Mouse (Mus musculus) hindbrain, embryonic 10.5 days (tissue): ENCODE results near the gene Gm6993. TPM values are rescaled to one million over a fixed set of nuclear protein-coding genes. Genes with fewer than 3 reads are reported as not detected.
A peak's percentile ranks its signal among the peaks of the same experiment; 100 is the strongest.

ENCODE experiments used
- DNase-seq: peaks from one replicate; pipeline ENCODE4 v3.0.0-alpha.2; 2017; ENCODE audit warnings: low spot score
- H3K27ac ChIP-seq: fragments of 300-500 bp; sonication (generic); 2 replicates; pipeline ENCODE4 v1.5.1; 2016; ENCODE audit warnings: mild to moderate bottlenecking, moderate library complexity
- H3K27me3 ChIP-seq: fragments of 300-500 bp; sonication (generic); 2 replicates; pipeline ENCODE4 v1.6.1; 2016; ENCODE audit warnings: mild to moderate bottlenecking; ENCODE audit not compliant: poor library complexity, insufficient read depth, severe bottlenecking
- H3K36me3 ChIP-seq: fragments of 300-500 bp; sonication (generic); 2 replicates; pipeline ENCODE4 v1.6.1; 2016; ENCODE audit warnings: mild to moderate bottlenecking, moderate library complexity
- H3K4me1 ChIP-seq: fragments of 300-500 bp; sonication (generic); replicated peaks from 2 replicates; pipeline ENCODE4 v1.6.1; 2016; ENCODE audit warnings: mild to moderate bottlenecking
- H3K4me3 ChIP-seq: fragments of 300-500 bp; sonication (generic); 2 replicates; pipeline ENCODE4 v1.5.1; 2016; ENCODE audit warnings: mild to moderate bottlenecking, moderate library complexity
- H3K9me3 ChIP-seq: fragments of 300-500 bp; sonication (generic); 2 replicates; pipeline ENCODE4 v1.6.1; 2016; ENCODE audit warnings: mild to moderate bottlenecking, moderate library complexity
- whole genome bisulfite sequencing: fragments of 180-500 bp; shearing (Covaris S2); methylation state at CpG from one replicate; pipeline ENCODE4 v1.1.7; 2016; 5-methylcytosine and 5-hydroxymethylcytosine counted together
- polyA plus RNA-seq: library from polyadenylated mRNA; unstranded; fragments of >200 nt; fragmentation: Nextera tagmentation; extraction: Ambion mirVana; gene quantifications from 2 replicates; pipeline ENCODE4 v1.2.1, GENCODE M21; 2016

Gm6993 gene
- polyA plus RNA-seq: not detected in 2 replicates

DNA sequence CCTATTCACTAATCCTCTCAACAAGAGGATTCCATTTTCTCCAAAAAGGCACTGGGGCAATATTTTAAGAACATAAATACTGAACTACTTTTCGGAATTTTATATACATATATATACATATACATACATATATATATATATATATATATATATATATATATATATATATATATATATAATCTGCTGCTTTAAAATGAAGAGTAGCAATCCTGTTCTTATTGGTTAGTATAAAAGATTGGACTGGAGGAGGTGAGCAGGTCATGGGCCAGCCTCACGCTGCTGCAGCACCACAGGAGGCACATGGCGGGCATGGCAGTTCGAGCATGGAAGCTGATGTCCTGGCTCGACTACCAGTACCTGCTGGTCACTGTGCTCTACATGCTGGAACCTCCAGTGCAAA is at the start of gene Gm6993:
Gene Gm6993, plus strand, starts transcription at position 301 of the 400 bp plus-strand sequence.
- no peaks in the 10 kb centered on the region for H3K9me3 ChIP-seq
- WGBS: 86% methylated on average over 5 of the region's 5 CpGs
- H3K27ac ChIP-seq: no peak within 1 kb of the TSS
- H3K36me3 ChIP-seq: no peaks in the 10 kb centered on the region
- no peaks in the 10 kb centered on the region for H3K27me3 ChIP-seq
- DNase-seq: no peak
- H3K4me1 ChIP-seq: peaks cover 11% of the 10 kb centered on the region
- no peak within 1 kb of the TSS for H3K4me3 ChIP-seq

DNA sequence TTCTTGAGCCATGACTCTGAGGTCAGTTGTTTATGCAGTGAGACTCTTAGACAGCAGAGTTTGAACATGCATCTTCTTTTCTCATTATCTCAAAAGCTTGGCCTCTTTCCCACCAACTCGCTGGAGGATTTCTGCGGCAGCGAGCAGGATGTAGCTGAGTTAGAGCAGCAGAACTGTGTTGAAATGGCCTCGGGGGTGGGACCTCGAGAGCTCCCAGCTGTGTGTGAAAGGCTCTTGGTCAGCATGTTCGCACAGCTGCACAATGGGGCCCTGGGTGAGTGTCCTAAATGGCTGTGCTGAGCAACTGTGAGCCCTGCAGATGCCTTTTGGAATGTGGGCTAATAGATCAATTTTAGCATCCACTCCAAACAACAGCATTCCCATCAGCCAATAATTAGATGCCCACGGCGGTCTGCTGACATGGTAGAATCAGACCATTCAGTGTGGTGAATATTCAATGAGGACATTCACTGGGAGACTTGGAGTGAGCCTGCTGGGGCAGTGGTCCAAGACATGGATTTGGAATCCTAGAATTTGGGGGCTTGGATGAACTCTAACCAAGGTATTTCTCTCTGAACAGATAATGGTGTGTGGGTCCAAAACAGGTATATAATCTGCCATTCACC is 49.1 kb upstream of the Gm6993 start:
- Histone ChIP-seq H3K9me3 (no peaks in the 10 kb centered on the region), H3K4me1 (peaks cover 9% of the 10 kb centered on the region), H3K27ac (peak overlapping the region; percentile 67; the same call in 1 of the 2 replicates), H3K36me3 (no peaks in the 10 kb centered on the region), H3K27me3 (no peaks in the 10 kb centered on the region), H3K4me3 (no peak overlapping the region)
- 24% methylated on average over 8 of the region's 8 CpGs for WGBS
- peak; percentile 22 for DNase-seq

- WGBS: 94% methylated on average over 1 of the region's 1 CpGs
- Histone ChIP-seq H3K27me3 (no peaks in the 10 kb centered on the region), H3K27ac (no peak overlapping the region), H3K4me1 (no peaks in the 10 kb centered on the region), H3K4me3 (no peak overlapping the region), H3K9me3 (no peaks in the 10 kb centered on the region), H3K36me3 (no peaks in the 10 kb centered on the region)
- DNase-seq: no peak
Observed at GRCm38 (mm10) chr12:31202509-31202908, 38.1 kb upstream of the Gm6993 start.

GRCm38 (mm10) chr12:31203746-31204455 is 36.7 kb upstream of the Gm6993 start:
- Histone ChIP-seq H3K27me3 (no peaks in the 10 kb centered on the region), H3K4me1 (0 out of 2 replicates have a peak, but pooled peaks cover 3% of the 10 kb centered on the region), H3K27ac (no peak overlapping the region), H3K36me3 (no peaks in the 10 kb centered on the region), H3K9me3 (no peaks in the 10 kb centered on the region), H3K4me3 (no peak overlapping the region)
- DNase-seq: no peak
- WGBS: 87% methylated on average over 6 of the region's 6 CpGs

- no peak for DNase-seq
- WGBS: 95% methylated on average over 3 of the region's 3 CpGs
- no peak overlapping the region for H3K4me3 ChIP-seq
Observed at GRCm38 (mm10) chr12:31204898-31205297, 35.7 kb upstream of the Gm6993 start.

DNA sequence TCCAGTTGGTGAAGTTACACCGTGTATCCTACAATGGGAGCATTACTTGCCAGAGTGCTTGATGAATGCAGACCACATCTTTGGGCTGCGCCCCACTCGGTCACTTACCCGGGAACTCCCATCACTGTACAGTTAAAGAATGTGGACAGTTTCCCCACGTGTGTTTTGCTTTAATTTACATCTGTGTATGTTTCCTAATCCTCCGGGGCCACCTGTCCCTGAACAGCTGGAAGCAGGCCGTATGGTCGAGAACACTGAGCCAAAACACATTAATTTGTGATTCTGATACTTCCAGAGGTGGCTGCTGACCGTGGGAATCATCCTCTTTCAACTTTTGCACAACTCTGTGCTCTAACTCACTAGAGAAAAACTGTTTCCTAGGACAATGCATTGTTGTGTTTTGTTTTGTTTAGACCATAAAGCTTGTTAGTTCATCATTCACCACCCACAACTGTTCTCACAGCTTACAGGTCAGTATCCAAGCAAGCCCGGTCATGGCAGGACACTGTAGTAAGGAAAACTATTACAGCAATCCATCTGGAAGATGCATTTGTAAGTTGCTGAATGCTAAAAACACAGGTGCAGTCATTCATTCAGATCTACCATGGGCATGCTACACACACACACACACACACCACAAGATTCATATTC is 34.5 kb upstream of the Gm6993 start:
- WGBS: 83% methylated on average over 10 of the region's 10 CpGs
- no peak overlapping the region for H3K27ac ChIP-seq
- H3K4me1 ChIP-seq: peaks cover 11% of the 10 kb centered on the region
- no peak for DNase-seq
- no peaks in the 10 kb centered on the region for H3K9me3 ChIP-seq
- H3K4me3 ChIP-seq: no peak overlapping the region
- H3K36me3 ChIP-seq: no peaks in the 10 kb centered on the region
- H3K27me3 ChIP-seq: no peaks in the 10 kb centered on the region

More at GRCm38 (mm10) chr12:31204898-31205297, 35.7 kb upstream of the Gm6993 start:
- Histone ChIP-seq H3K27me3 (no peaks in the 10 kb centered on the region), H3K9me3 (no peaks in the 10 kb centered on the region), H3K36me3 (no peaks in the 10 kb centered on the region), H3K27ac (no peak overlapping the region), H3K4me1 (peaks cover 11% of the 10 kb centered on the region)

GRCm38 (mm10) chr12:31208766-31209165 is 31.8 kb upstream of the Gm6993 start:
- no peaks in the 10 kb centered on the region for H3K36me3 ChIP-seq
- no peak for DNase-seq
- no peaks in the 10 kb centered on the region for H3K9me3 ChIP-seq
- H3K27ac ChIP-seq: no peak overlapping the region
- H3K4me3 ChIP-seq: no peak overlapping the region
- 72% methylated on average over 6 of the region's 6 CpGs for WGBS
- H3K4me1 ChIP-seq: peaks cover 11% of the 10 kb centered on the region
- H3K27me3 ChIP-seq: no peaks in the 10 kb centered on the region

DNA sequence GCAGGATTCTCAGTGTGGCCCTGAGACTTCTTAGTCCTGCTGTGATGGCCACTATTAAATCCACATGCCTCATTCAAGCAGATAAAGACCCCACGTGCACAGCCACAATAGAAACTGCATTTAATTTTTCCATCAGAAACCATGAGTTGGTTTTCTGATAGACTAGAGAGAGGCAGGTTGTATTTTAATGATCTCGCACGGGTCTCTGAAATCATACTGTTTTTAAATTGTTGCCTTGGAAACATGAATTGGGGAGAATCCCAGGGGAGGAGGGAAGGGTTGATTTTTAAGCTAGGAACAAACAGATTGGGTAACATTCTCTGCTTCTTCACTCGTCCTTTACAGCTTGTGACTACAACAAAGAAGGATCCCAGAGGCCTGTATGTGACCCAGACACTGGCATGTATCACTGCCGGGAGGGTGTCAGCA is 31.2 kb upstream of the Gm6993 start:
- peaks cover 11% of the 10 kb centered on the region for H3K4me1 ChIP-seq
- no peak for DNase-seq
- WGBS: 33% methylated on average over 5 of the region's 5 CpGs

DNA sequence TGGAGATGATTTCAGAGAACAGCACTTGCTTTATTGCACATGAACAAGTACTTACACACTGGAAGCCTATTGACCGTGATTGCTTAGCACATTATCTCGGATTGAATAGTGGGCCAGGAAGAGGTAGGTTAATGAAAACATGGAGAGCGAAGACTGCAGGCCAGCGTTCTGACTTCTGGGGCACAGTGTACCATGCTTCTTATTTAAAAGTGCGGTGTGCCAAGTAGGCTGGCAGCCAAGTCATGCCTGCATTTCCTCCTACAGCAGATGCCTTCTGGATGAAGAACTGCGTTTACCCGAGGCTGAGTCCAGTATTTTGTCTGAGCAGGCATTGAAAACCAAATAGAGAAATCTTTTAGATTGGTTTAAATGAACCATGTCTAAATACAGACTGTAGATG is 27.0 kb upstream of the Gm6993 start:
- H3K9me3 ChIP-seq: no peaks in the 10 kb centered on the region
- no peaks in the 10 kb centered on the region for H3K27me3 ChIP-seq
- H3K36me3 ChIP-seq: no peaks in the 10 kb centered on the region
- DNase-seq: no peak
- H3K4me3 ChIP-seq: no peak overlapping the region
- H3K4me1 ChIP-seq: peaks cover 11% of the 10 kb centered on the region
- no peak overlapping the region for H3K27ac ChIP-seq
- 92% methylated on average over 7 of the region's 7 CpGs for WGBS

More for the DNA sequence above, 31.2 kb upstream of the Gm6993 start:
- H3K27me3 ChIP-seq: no peaks in the 10 kb centered on the region
- H3K27ac ChIP-seq: no peak overlapping the region
- H3K9me3 ChIP-seq: no peaks in the 10 kb centered on the region
- no peak overlapping the region for H3K4me3 ChIP-seq
- no peaks in the 10 kb centered on the region for H3K36me3 ChIP-seq

- no peak overlapping the region for H3K27ac ChIP-seq
- no peaks in the 10 kb centered on the region for H3K36me3 ChIP-seq
- no peaks in the 10 kb centered on the region; the same call in 1 of the 2 replicates for H3K27me3 ChIP-seq
- WGBS: 81% methylated on average over 6 of the region's 6 CpGs
- H3K4me1 ChIP-seq: no peaks in the 10 kb centered on the region
- no peak for DNase-seq
- H3K9me3 ChIP-seq: no peaks in the 10 kb centered on the region
- no peak overlapping the region for H3K4me3 ChIP-seq
Observed at GRCm38 (mm10) chr12:31215003-31215402, 25.6 kb upstream of the Gm6993 start.

DNA sequence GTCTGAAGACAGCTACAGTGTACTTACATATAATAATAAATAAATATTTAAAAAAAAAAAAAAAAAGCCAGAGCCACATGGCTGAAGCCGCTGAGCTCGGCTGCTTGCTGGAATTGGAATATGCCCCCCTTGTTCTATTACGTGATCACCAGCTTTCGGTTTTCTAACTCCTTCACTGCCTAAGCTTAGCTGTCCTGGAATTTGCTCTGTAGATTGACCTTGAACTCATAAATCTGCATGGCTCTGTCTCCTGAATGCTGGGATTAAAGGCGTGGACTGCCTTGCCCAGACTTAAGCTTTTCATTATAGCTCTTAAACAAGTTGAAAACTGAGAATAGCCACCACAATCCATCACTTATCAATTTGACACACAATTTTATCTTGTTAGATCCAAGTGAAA is 23.3 kb upstream of the Gm6993 start:
- H3K27me3 ChIP-seq: no peaks in the 10 kb centered on the region; the same call in 1 of the 2 replicates
- no peak for DNase-seq
- H3K4me1 ChIP-seq: peaks cover 2% of the 10 kb centered on the region; the same call in 1 of the 2 replicates
- no peaks in the 10 kb centered on the region for H3K36me3 ChIP-seq
- no peak overlapping the region for H3K4me3 ChIP-seq
- 92% methylated on average over 5 of the region's 5 CpGs for WGBS
- no peaks in the 10 kb centered on the region for H3K9me3 ChIP-seq
- H3K27ac ChIP-seq: no peak overlapping the region

- Histone ChIP-seq H3K27ac (no peak overlapping the region), H3K4me3 (no peak overlapping the region), H3K36me3 (no peaks in the 10 kb centered on the region), H3K4me1 (peaks cover 10% of the 10 kb centered on the region; the same call in 1 of the 2 replicates), H3K27me3 (no peaks in the 10 kb centered on the region; the same call in 1 of the 2 replicates), H3K9me3 (no peaks in the 10 kb centered on the region)
- DNase-seq: no peak
- WGBS: 69% methylated on average over 3 of the region's 3 CpGs
Observed at GRCm38 (mm10) chr12:31218774-31219173, 21.8 kb upstream of the Gm6993 start.

- peaks cover 10% of the 10 kb centered on the region; the same call in 1 of the 2 replicates for H3K4me1 ChIP-seq
- DNase-seq: no peak
- H3K27me3 ChIP-seq: no peaks in the 10 kb centered on the region; the same call in 1 of the 2 replicates
- WGBS: 82% methylated on average over 6 of the region's 6 CpGs
- H3K27ac ChIP-seq: no peak overlapping the region
- H3K4me3 ChIP-seq: no peak overlapping the region
- no peaks in the 10 kb centered on the region for H3K36me3 ChIP-seq
- H3K9me3 ChIP-seq: no peaks in the 10 kb centered on the region
Observed at GRCm38 (mm10) chr12:31221522-31221921, 19.0 kb upstream of the Gm6993 start.
